Mouse (Mus musculus) induced T-regulatory cell, adult 2 months (primary cell): ENCODE results near the gene Isg20.

Experiments used
- DNase-seq: peaks from one replicate; pipeline ENCODE4 v3.0.0-alpha.2; 2012; ENCODE audit warnings: low read depth

Gene Isg20

DNA sequence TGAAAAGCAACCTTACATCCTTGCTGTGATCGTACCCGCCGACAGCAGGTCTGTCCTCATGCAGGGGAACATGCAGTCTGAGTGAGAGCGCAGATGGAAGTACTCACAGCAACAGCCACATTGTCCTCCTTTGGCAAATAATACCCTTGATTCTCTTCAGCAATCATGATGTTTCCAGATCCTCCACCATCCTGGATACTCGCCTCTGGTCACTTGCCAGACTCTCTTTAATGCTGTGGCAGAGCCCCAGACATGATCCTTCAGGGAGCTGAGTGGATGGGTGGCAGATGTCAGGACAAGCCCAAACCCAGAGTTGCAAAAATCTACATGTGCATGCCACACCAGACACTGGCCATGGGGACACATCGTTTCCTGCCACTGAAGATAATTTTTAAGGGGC, 41.9 kb downstream of the Isg20 start:
- DNase-seq, result no peak

DNA sequence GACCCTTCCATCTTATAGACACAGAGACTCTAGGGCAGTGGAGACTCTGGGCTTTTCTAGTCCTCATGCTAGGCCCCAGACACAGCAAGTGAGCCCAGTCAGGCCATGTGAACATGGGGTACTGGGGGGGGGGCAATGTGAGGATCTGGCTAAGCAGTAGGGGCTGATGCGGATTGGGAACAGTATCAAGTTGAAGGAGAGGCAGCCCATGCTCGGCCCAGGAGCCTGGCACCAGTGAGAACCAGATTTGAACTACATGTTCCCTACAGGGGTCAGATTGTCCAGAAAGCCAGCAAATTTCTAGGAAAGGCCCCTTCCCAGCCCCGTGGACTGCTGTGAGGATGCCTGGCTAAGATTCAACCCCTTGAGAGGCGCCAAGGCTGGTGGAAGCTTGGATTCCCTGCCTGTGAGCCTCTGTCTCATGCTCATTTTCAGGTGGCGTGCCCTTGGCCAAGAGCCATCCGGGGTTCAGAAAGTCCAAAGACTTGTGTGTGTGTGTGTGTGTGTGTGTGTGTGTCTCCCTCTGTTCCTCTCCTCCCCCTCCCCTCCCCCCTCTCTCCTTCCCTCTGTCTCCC, 45.4 kb downstream of the Isg20 start:
- DNase-seq, result no peak

DNA sequence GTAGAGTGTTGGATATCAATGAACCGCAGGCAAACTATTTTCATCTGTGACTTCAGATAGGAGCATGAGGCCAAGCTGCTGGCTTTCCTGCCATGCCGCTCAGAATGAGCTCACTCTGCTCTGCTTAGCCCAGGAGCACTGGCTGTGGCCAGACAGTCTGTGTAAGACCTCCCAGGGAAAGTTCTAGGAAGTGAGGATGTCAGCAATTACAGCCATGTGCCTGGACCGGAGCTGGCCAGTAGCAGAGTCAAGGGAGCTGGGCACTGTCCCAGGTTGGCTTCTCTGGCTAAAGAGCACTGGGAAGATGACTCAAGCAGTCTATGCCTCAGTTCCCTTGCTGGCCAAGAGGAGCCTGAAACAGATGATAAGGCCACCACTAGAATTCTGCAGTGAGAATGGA, 50.7 kb downstream of the Isg20 start:
- no peak for DNase-seq
